Mouse (Mus musculus): ENCODE measurements at regions not wholly inside any gene's neighbourhood (a gene's known extent, or its start where the extent isn't known, plus 50 kb on each side); places are given as distances from the start of the nearest gene placed in this dataset.
"Not testable (repeated sequence)": the region's sequence is repeated elsewhere in the genome, so short reads cannot be mapped to it uniquely, and the experiment has no call there.

DNA sequence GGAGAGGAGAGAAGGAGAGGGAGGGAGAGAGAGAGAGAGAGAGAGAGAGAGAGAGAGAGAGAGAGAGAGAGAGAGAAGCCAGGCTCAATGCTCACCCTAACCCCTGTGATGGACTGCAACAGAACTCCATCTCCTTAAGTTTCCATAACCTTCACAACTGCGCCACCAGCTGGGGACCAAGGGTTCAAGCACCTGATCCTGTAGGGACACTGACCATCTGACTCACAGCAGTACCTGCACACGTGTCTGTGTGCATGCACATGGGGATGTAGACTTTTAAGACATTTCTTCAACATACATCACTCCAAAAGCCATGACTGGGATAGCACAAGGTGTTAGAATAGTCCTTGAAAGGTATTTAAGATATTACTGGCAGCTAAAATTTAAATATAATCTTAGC lies 85.2 kb upstream of the Ttc29 start:
- no peak for DNase-seq (ENCODE audit: low spot score)
- ATAC-seq (ENCODE audit: low FRiP score): no peak
- no peaks in the 10 kb centered on the region for H3K27me3 ChIP-seq (ENCODE audit: control insufficient read depth, insufficient read depth, low read length)

DNA sequence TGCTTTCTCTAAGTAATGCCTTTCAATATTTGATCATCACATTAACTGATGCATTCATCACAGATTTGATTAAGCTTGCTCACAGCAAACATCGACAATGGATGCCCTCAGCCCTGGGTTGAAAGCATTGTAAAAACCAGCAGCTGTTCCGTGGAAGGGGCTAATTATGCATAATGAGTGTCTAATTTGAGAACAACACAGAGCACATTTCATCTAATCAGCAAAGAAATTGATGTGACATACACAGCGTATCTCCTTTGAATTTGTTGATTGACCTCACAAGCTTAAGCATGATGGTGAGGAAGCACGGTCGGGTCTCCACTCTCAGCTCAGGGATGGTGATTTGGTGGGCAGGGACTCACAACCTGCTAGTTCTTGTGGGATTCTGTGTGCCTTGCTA lies 84.0 kb upstream of the Ttc29 start:
- Histone ChIP-seq H3K4me3 (replicated peaks; ENCODE audit: low read length) (no peak overlapping the region), H3K27me3 (ENCODE audit: control insufficient read depth, insufficient read depth, low read length) (no peaks in the 10 kb centered on the region), H3K27ac (no peak overlapping the region), H3K9ac (no peak overlapping the region), H3K36me3 (replicated peaks; ENCODE audit: control insufficient read depth, insufficient read depth) (no peaks in the 10 kb centered on the region), H3K4me2 (replicated peaks) (no peak overlapping the region), H3K4me1 (replicated peaks; ENCODE audit: control insufficient read depth, insufficient read depth, low read length) (no peaks in the 10 kb centered on the region), H3K9me3 (ENCODE audit: control insufficient read depth, low read length) (no peaks in the 10 kb centered on the region)
- WGBS: 16% methylated on average over 5 of the region's 5 CpGs
- ATAC-seq (ENCODE audit: low FRiP score): peak; percentile 48; the same call in 1 of the 2 replicates
- DNase-seq (ENCODE audit: low spot score): no peak

More for the DNA sequence above, 85.2 kb upstream of the Ttc29 start:
- 21% methylated on average over 2 of the region's 2 CpGs for WGBS
- Histone ChIP-seq H3K9me3 (ENCODE audit: control insufficient read depth, low read length) (no peaks in the 10 kb centered on the region), H3K4me1 (replicated peaks; ENCODE audit: control insufficient read depth, insufficient read depth, low read length) (no peaks in the 10 kb centered on the region), H3K27ac (no peak overlapping the region), H3K4me2 (replicated peaks) (no peak overlapping the region), H3K36me3 (replicated peaks; ENCODE audit: control insufficient read depth, insufficient read depth) (no peaks in the 10 kb centered on the region), H3K9ac (no peak overlapping the region), H3K4me3 (replicated peaks; ENCODE audit: low read length) (no peak overlapping the region)

DNA sequence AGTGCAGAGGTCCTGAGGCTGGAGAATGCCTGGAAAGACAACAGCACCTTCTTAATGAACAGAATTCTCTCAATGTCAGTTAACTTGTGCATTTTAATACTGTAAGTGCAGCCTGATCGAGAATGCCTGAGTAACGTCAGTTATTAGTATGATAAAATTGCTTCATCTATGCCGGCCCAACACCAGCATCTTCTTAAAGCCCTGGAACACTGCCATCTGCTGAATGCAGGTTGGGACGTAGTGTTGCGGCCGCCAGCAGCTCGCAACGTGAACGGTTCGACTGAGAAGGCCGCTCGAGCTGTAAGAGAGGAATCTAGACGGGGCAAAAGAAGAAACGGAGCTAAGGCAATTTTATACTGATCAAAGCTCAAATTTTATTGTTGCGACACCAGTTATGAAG lies 73.6 kb upstream of the Ttc29 start:
- H3K4me3 ChIP-seq (replicated peaks; ENCODE audit: low read length); H3K4me1 ChIP-seq (replicated peaks; ENCODE audit: control insufficient read depth, insufficient read depth, low read length); ATAC-seq (ENCODE audit: low FRiP score); H3K27me3 ChIP-seq (ENCODE audit: control insufficient read depth, insufficient read depth, low read length); H3K27ac ChIP-seq; H3K36me3 ChIP-seq (replicated peaks; ENCODE audit: control insufficient read depth, insufficient read depth); H3K9ac ChIP-seq; H3K4me2 ChIP-seq (replicated peaks); H3K9me3 ChIP-seq (ENCODE audit: control insufficient read depth, low read length); DNase-seq (ENCODE audit: low spot score): not testable (repeated sequence)
- 56% methylated on average over 12 of the region's 15 CpGs for WGBS

DNA sequence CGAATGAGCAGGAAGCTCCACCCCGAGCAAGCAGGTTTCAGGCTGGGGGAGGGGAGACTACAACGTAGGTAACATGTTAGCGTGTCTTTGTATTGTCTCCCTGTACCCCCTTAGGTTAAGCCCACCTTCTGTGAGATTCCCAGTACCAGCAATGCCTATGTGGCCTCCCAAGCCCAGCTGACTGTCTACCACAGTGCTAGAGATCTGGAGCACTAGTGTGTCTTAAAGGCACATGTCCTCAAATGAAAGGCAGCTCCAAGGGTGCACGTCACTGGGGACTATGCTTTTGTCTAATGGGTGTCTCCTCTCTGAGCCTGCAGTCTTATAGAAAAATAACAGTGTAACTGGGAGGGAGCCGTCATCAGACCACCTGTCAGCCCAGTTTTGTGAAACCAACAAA lies 65.9 kb upstream of the Ttc29 start:
- no peak overlapping the region for H3K4me3 ChIP-seq (replicated peaks; ENCODE audit: low read length)
- no peaks in the 10 kb centered on the region for H3K36me3 ChIP-seq (replicated peaks; ENCODE audit: control insufficient read depth, insufficient read depth)
- H3K4me2 ChIP-seq (replicated peaks): no peak overlapping the region
- no peaks in the 10 kb centered on the region for H3K9me3 ChIP-seq (ENCODE audit: control insufficient read depth, low read length)
- no peaks in the 10 kb centered on the region for H3K4me1 ChIP-seq (replicated peaks; ENCODE audit: control insufficient read depth, insufficient read depth, low read length)
- DNase-seq (ENCODE audit: low spot score) (no peak), ATAC-seq (ENCODE audit: low FRiP score) (no peak)
- no peak overlapping the region for H3K27ac ChIP-seq
- H3K27me3 ChIP-seq (ENCODE audit: control insufficient read depth, insufficient read depth, low read length): no peaks in the 10 kb centered on the region
- no peak overlapping the region for H3K9ac ChIP-seq
- 63% methylated on average over 5 of the region's 6 CpGs for WGBS

DNA sequence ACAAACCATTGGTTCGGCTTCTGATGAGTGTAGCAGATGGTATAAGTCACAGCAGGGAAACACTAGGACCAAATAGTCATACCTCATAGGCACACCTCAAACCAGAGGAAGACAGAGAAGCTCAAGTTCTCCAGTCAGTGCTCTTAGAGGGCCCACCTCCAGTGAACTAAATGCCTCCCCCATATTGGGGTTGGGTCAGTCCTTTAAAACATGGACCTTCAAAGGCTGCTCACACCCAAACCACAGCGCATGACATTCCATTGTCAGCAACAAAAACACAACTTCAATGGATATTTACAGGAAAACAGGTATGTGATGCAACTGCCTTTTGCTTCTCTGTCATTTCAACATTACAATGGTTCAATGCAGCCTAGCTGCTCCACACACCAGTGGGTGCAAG lies 65.1 kb upstream of the Ttc29 start:
- Histone ChIP-seq H3K4me3 (replicated peaks; ENCODE audit: low read length) (no peak overlapping the region), H3K9ac (no peak overlapping the region), H3K4me2 (replicated peaks) (no peak overlapping the region), H3K36me3 (replicated peaks; ENCODE audit: control insufficient read depth, insufficient read depth) (no peaks in the 10 kb centered on the region), H3K9me3 (ENCODE audit: control insufficient read depth, low read length) (no peaks in the 10 kb centered on the region), H3K4me1 (replicated peaks; ENCODE audit: control insufficient read depth, insufficient read depth, low read length) (0 out of 2 replicates have a peak, but pooled peaks cover under 1% of the 10 kb centered on the region), H3K27ac (no peak overlapping the region), H3K27me3 (ENCODE audit: control insufficient read depth, insufficient read depth, low read length) (no peaks in the 10 kb centered on the region)
- no peak for ATAC-seq (ENCODE audit: low FRiP score)
- DNase-seq (ENCODE audit: low spot score): no peak
- 93% methylated on average over 2 of the region's 2 CpGs for WGBS

DNA sequence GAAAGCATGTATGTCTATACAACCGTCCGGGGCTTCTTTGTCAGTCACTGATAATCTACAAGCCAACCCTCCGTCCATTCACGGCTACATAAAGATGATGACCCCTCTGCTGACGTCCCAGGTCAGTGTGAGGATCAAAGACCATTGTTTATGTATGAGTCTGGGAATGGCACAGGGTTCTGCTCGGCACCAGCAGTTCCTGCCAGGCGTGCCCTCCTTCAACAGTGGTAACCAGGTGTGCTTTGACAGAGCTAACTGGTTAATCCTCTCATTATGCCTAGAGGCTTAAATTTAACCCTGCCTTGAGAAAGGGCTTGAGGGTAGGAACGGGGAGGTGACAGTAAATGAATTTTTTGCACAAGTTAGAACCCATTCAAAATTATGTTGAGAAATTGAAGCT lies 58.2 kb upstream of the Ttc29 start:
- no peak overlapping the region for H3K27ac ChIP-seq
- ATAC-seq (ENCODE audit: low FRiP score): 0 out of 2 replicates have a peak, but pooled peaks have one; percentile 46
- no peaks in the 10 kb centered on the region for H3K27me3 ChIP-seq (ENCODE audit: control insufficient read depth, insufficient read depth, low read length)

DNA sequence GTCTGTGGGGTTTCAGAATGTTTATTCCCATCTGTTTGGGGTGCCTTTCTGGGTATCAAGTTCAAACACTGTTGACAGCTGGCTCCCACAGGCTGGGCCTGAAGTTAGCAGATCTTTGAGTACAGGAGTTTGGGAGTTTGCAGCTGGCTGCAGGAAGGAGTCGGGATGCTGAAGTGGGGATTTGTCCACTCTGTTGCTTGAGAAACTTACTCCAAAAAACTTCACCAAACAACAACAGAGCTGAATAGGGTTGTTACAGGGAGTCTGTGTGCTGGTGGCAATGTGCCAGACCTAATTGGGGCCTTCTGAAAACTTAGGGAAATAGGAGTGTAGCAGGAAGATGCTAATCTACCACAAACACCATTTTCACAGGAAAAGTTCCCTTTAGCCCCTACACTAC lies 51.1 kb upstream of the Ttc29 start:
- no peak overlapping the region for H3K9ac ChIP-seq
- DNase-seq (ENCODE audit: low spot score) (no peak), ATAC-seq (ENCODE audit: low FRiP score) (no peak)
- no peaks in the 10 kb centered on the region for H3K27me3 ChIP-seq (ENCODE audit: control insufficient read depth, insufficient read depth, low read length)
- no peak overlapping the region for H3K27ac ChIP-seq
- no peak overlapping the region for H3K4me2 ChIP-seq (replicated peaks)
- no peaks in the 10 kb centered on the region; the same call in 1 of the 2 replicates for H3K4me1 ChIP-seq (replicated peaks; ENCODE audit: control insufficient read depth, insufficient read depth, low read length)
- no peak overlapping the region for H3K4me3 ChIP-seq (replicated peaks; ENCODE audit: low read length)
- no peaks in the 10 kb centered on the region for H3K36me3 ChIP-seq (replicated peaks; ENCODE audit: control insufficient read depth, insufficient read depth)
- 47% methylated on average over 1 of the region's 1 CpGs for WGBS
- no peaks in the 10 kb centered on the region for H3K9me3 ChIP-seq (ENCODE audit: control insufficient read depth, low read length)

More for the DNA sequence above, 58.2 kb upstream of the Ttc29 start:
- Histone ChIP-seq H3K9me3 (ENCODE audit: control insufficient read depth, low read length) (no peaks in the 10 kb centered on the region), H3K36me3 (replicated peaks; ENCODE audit: control insufficient read depth, insufficient read depth) (no peaks in the 10 kb centered on the region), H3K4me3 (replicated peaks; ENCODE audit: low read length) (no peak overlapping the region), H3K4me1 (replicated peaks; ENCODE audit: control insufficient read depth, insufficient read depth, low read length) (peaks cover 12% of the 10 kb centered on the region), H3K9ac (no peak overlapping the region), H3K4me2 (replicated peaks) (no peak overlapping the region)
- WGBS: 32% methylated on average over 8 of the region's 8 CpGs
- no peak for DNase-seq (ENCODE audit: low spot score)

DNA sequence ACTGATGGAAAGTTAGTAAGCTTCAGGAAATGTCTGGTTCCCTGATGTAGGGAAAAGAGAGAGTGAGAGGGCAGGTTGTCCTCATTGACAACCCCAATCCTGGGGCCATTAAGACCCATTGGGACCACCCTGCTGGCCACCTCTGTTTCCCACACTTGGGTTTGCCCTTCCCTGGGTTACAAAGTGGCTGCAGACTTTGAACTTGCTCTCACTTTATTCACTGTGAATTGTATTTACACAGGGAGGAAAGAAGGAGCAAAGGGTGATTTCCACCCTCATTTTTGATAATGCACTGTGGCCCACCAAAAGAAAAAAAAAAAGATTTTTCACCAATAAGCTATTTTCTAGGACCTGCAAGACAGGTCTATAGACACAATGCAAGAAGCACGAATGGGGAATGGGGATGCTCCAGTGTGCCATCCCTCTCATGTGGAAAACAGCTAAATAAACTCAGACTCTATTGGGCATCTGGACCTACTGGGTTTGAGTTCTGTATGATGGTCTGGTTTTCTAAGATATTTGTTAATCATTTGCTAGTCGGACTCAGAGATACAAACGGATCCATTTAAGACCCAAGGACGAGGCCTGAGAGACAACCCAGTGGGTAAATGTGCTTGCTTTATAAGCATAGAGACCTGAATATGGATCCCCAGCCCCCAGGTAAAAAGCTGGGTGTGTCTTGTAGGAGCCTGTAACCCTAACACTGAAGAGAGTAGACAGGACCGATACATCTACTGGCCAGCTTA lies 50.2 kb upstream of the Ttc29 start:
- DNase-seq (ENCODE audit: low spot score) (no peak), ATAC-seq (ENCODE audit: low FRiP score) (no peak)
- Histone ChIP-seq H3K27ac (no peak overlapping the region), H3K36me3 (replicated peaks; ENCODE audit: control insufficient read depth, insufficient read depth) (no peaks in the 10 kb centered on the region), H3K4me1 (replicated peaks; ENCODE audit: control insufficient read depth, insufficient read depth, low read length) (no peaks in the 10 kb centered on the region; the same call in 1 of the 2 replicates), H3K9ac (no peak overlapping the region), H3K9me3 (ENCODE audit: control insufficient read depth, low read length) (no peaks in the 10 kb centered on the region), H3K4me3 (replicated peaks; ENCODE audit: low read length) (no peak overlapping the region), H3K4me2 (replicated peaks) (no peak overlapping the region), H3K27me3 (ENCODE audit: control insufficient read depth, insufficient read depth, low read length) (no peaks in the 10 kb centered on the region)
- WGBS: 87% methylated on average over 5 of the region's 5 CpGs

All from hindbrain, embryonic 14.5 days (tissue).